Mouse (Mus musculus): ENCODE data around the gene Myh9. TPM values are rescaled to one million over a fixed set of nuclear protein-coding genes. Genes with fewer than 3 reads are reported as not detected.

Gene Myh9
- 10 to 100 TPM; 80.9 to 86.7 TPM for total RNA-seq (2021)
- long read RNA-seq, experiment 1, full-length matches to known transcripts: 1 of 10 reads
- long read RNA-seq, experiment 1, partial matches to known transcripts: 8 of 10 reads
- long read RNA-seq, experiment 1, other reads (novel, unspliced or antisense): 1 of 10 reads
- long read RNA-seq, experiment 2, full-length matches to known transcripts: 4 of 14 reads
- long read RNA-seq, experiment 2, partial matches to known transcripts: 5 of 14 reads
- long read RNA-seq, experiment 2, other reads (novel, unspliced or antisense): 5 of 14 reads

- peak; percentile 98 to 99 for DNase-seq (ENCODE audit: low spot score in 2 of 2)
These were observed at the start of gene Myh9 for GRCm38 (mm10) chr15:77842047-77842843. TSS of gene Myh9 (minus strand) at chr15:77842175.

GRCm38 (mm10) chr15:77891766-77892165 is 49.8 kb upstream of the Myh9 start:
- no peak for DNase-seq (ENCODE audit: low spot score in 2 of 2)

GRCm38 (mm10) chr15:77889761-77890422 is 47.9 kb upstream of the Myh9 start:
- no peak for DNase-seq (ENCODE audit: low spot score in 2 of 2)

GRCm38 (mm10) chr15:77888286-77888685 is 46.3 kb upstream of the Myh9 start:
- DNase-seq (ENCODE audit: low spot score in 2 of 2): no peak

- DNase-seq (ENCODE audit: low spot score in 2 of 2): no peak
These were observed 45.1 kb upstream of the Myh9 start for GRCm38 (mm10) chr15:77887093-77887488.

GRCm38 (mm10) chr15:77886369-77887092 is 44.6 kb upstream of the Myh9 start:
- DNase-seq (ENCODE audit: low spot score in 2 of 2): no peak

GRCm38 (mm10) chr15:77885945-77886344 is 44.0 kb upstream of the Myh9 start:
- DNase-seq (ENCODE audit: low spot score in 2 of 2): no peak

- DNase-seq (ENCODE audit: low spot score in 2 of 2): no peak
These were observed 43.2 kb upstream of the Myh9 start for GRCm38 (mm10) chr15:77885159-77885558.

GRCm38 (mm10) chr15:77883697-77884010 is 41.7 kb upstream of the Myh9 start:
- no peak for DNase-seq (ENCODE audit: low spot score in 2 of 2)

GRCm38 (mm10) chr15:77882797-77883696 is 41.1 kb upstream of the Myh9 start:
- no peak for DNase-seq (ENCODE audit: low spot score in 2 of 2)

GRCm38 (mm10) chr15:77882297-77882696 is 40.3 kb upstream of the Myh9 start:
- no peak for DNase-seq (ENCODE audit: low spot score in 2 of 2)

GRCm38 (mm10) chr15:77881698-77882097 is 39.7 kb upstream of the Myh9 start:
- no peak for DNase-seq (ENCODE audit: low spot score in 2 of 2)

GRCm38 (mm10) chr15:77880738-77881137 is 38.8 kb upstream of the Myh9 start:
- DNase-seq (ENCODE audit: low spot score in 2 of 2): no peak

GRCm38 (mm10) chr15:77879756-77880155 is 37.8 kb upstream of the Myh9 start:
- DNase-seq (ENCODE audit: low spot score in 2 of 2): no peak

- no peak for DNase-seq (ENCODE audit: low spot score in 2 of 2)
These were observed 35.2 kb upstream of the Myh9 start for GRCm38 (mm10) chr15:77877209-77877608.

- DNase-seq (ENCODE audit: low spot score in 2 of 2): no peak
These were observed 34.7 kb upstream of the Myh9 start for GRCm38 (mm10) chr15:77876716-77877115.

- no peak for DNase-seq (ENCODE audit: low spot score in 2 of 2)
These were observed 34.0 kb upstream of the Myh9 start for GRCm38 (mm10) chr15:77875953-77876352.

- no peak for DNase-seq (ENCODE audit: low spot score in 2 of 2)
These were observed 32.8 kb upstream of the Myh9 start for GRCm38 (mm10) chr15:77874807-77875206.

- no peak for DNase-seq (ENCODE audit: low spot score in 2 of 2)
These were observed 32.3 kb upstream of the Myh9 start for GRCm38 (mm10) chr15:77874310-77874709.

- DNase-seq (ENCODE audit: low spot score in 2 of 2): no peak
These were observed 31.6 kb upstream of the Myh9 start for GRCm38 (mm10) chr15:77873564-77873963.
